Mouse (Mus musculus): ENCODE results near the gene Pum2.

GRCm38 (mm10) chr12:8778106-8778505 lies 104.2 kb downstream of the Pum2 start:
- TF ChIP-seq FOSL1 (IDR thresholded peaks at IDR 0.05; ENCODE audit: insufficient read depth, low read length, poor library complexity, severe bottlenecking) (no peak), CTCF (IDR thresholded peaks at IDR 0.05; ENCODE audit: control insufficient read depth, insufficient read depth, insufficient read length) (no peak), MAX (IDR thresholded peaks at IDR 0.05) (no peak)
